Mouse (Mus musculus): Measurements from ENCODE around the gene Slc38a1.

Gene Slc38a1

GRCm38 (mm10) chr15:96562521-96562920 lies 80.2 kb downstream of the Slc38a1 start:
- DNase-seq (ENCODE audit: low read depth, low spot score): no peak

GRCm38 (mm10) chr15:96560576-96561298 lies 82.0 kb downstream of the Slc38a1 start:
- no peak for DNase-seq (ENCODE audit: low read depth, low spot score)

DNA sequence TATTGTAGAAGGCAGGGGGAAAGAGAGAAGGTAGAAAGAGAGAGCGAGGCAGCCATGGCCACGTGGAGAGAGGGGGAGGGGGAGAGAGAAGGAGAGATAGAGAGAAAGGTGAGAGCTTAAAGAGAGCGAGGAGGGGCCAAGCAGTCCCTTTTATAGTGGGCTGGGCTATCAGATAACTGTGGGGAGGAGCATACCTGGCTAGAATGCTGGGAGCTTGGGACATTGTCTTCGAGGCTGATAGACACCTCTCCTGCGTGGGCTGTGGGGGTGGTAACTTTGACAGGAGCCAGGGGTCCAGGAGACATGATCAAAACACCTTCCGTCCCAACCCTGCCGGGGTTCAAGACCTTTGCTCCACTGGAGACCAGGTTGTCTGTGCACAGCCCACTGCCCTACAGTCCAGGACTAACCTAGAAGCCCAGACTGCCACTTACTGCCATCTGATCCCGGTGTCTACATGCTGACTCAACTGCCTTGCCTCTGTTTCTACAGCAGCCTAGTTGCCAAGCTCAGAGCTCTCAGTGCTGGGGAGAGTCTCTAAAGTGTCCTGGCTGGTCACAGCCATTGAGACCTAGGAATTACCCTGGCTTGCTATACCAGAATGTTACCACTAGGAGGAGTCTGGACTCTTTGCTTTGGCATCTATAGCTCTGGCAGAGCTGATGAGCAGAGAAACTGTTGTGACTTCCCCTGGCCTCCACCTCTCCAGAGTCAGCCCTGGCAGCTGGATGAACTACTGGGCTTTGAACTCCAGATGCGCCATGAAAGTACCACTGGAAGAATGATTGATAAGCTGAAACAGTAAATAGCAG lies 90.9 kb downstream of the Slc38a1 start:
- DNase-seq (ENCODE audit: low read depth, low spot score): peak; percentile 82

- DNase-seq (ENCODE audit: low read depth, low spot score): no peak
Observed at GRCm38 (mm10) chr15:96551107-96551506, 91.6 kb downstream of the Slc38a1 start.

- no peak for DNase-seq (ENCODE audit: low read depth, low spot score)
Observed at GRCm38 (mm10) chr15:96548363-96548762, 94.3 kb downstream of the Slc38a1 start.

- no peak for DNase-seq (ENCODE audit: low read depth, low spot score)
Observed at GRCm38 (mm10) chr15:96547256-96548195, 95.2 kb downstream of the Slc38a1 start.

GRCm38 (mm10) chr15:96543181-96543828 lies 99.4 kb downstream of the Slc38a1 start:
- peak; percentile 73 for DNase-seq (ENCODE audit: low read depth, low spot score)

- DNase-seq (ENCODE audit: low read depth, low spot score): no peak
Observed at GRCm38 (mm10) chr15:96542135-96542534, 100.6 kb downstream of the Slc38a1 start.

DNA sequence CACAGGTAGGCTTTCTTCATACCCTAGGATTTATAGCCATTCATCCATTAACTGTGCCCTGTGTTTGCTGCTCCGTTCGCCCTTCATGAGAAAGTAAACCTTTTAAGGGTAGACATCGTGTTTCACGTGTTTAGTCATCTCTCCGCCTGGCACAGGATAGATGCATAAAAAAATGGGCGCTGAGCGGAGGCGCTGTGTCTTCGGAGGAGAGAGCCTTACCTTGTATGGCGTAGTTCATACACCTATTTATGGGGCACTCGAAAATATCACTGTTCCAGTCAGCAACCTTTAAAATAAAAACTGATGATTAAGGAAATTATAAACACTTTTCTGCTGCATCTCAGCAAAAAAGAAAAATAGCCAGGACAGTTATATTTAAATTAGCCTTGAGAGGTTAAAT lies 105.4 kb downstream of the Slc38a1 start:
- DNase-seq (ENCODE audit: low read depth, low spot score): no peak

DNA sequence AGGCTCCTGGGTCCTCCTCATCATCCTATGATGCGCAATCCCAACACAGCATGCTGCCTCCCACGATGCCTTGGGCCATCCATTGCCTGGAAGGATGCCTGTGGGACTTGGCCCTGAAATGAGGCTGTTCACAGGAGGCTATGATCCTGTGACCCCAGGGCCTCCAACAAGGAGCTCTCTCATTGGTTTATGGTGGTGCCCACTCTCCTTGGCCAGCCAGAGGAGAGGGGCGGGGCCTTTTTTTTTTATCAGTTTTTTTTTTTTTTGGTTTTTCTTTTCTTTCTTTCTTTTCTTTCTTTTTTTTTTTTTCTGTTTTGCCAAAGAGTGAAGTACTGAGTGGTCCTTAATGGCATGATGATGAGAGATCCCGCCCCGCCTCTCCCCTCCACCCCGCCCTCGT lies 106.3 kb downstream of the Slc38a1 start:
- DNase-seq (ENCODE audit: low read depth, low spot score): peak; percentile 45

GRCm38 (mm10) chr15:96527686-96528085 lies 115.0 kb downstream of the Slc38a1 start:
- DNase-seq (ENCODE audit: low read depth, low spot score): no peak

DNA sequence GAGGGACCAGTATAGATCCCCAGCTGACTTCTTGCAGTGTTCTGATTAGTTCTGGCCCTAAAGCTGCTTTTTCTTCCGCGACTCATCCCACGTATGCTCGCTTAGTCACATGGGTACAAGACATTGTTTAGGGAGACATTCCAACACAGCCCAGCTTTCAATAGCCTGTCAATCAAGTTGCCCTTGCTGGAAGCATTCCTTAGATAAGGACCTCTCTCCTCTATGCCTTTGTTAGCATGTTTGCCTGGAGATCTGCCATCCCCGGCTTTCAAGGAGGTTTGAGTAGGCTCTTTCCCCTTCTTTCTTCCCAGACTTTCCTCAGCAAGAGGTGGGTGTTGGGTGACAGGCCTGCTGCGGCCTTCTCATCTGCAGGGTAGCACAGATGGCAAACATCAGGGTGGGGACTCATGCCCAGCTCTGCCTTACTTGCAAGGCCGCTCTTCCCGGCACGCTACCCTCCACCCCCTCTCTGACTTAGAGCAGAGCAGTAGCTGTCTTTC lies 118.4 kb downstream of the Slc38a1 start:
- peak; percentile 82 for DNase-seq (ENCODE audit: low read depth, low spot score)

All from ZHBTc4 (cell line).